Mouse (Mus musculus) forebrain, embryonic 15.5 days (tissue): Measurements from ENCODE around the gene Dars. TPM values are rescaled to one million over a fixed set of nuclear protein-coding genes. Genes with fewer than 3 reads are reported as not detected.

Source experiments
- ATAC-seq: fragments of 200-750 bp; cut with Nextera tagmentation; replicated peaks from 2 replicates; pipeline ENCODE4 v1.8.0; 2017; ENCODE audit warnings: mild to moderate bottlenecking, moderate TSS enrichment, moderate library complexity
- H3K27ac ChIP-seq: fragments of 300-500 bp; sonication (generic); replicated peaks from 2 replicates; pipeline ENCODE4 v1.5.1; 2015; ENCODE audit warnings: mild to moderate bottlenecking, inconsistent platforms
- H3K27me3 ChIP-seq: fragments of 300-500 bp; sonication (generic); 2 replicates; pipeline ENCODE4 v1.6.1; 2015; ENCODE audit warnings: inconsistent platforms
- H3K36me3 ChIP-seq: fragments of 300-500 bp; sonication (generic); 2 replicates; pipeline ENCODE4 v1.6.1; 2015; ENCODE audit warnings: mild to moderate bottlenecking, inconsistent platforms
- H3K4me1 ChIP-seq: fragments of 300-500 bp; sonication (generic); 2 replicates; pipeline ENCODE4 v1.6.1; 2015; ENCODE audit warnings: inconsistent platforms
- H3K4me2 ChIP-seq: fragments of 300-500 bp; sonication (generic); replicated peaks from 2 replicates; pipeline ENCODE4 v1.6.1; 2015; ENCODE audit warnings: mild to moderate bottlenecking, inconsistent platforms
- H3K4me3 ChIP-seq: fragments of 300-500 bp; sonication (generic); 2 replicates; pipeline ENCODE4 v1.5.1; 2015; ENCODE audit warnings: mild to moderate bottlenecking, inconsistent platforms
- H3K9ac ChIP-seq: fragments of 300-500 bp; sonication (generic); replicated peaks from 2 replicates; pipeline ENCODE4 v1.6.1; 2015; ENCODE audit warnings: mild to moderate bottlenecking, inconsistent platforms
- H3K9me3 ChIP-seq: fragments of 300-500 bp; sonication (generic); 2 replicates; pipeline ENCODE4 v1.6.1; 2016; ENCODE audit warnings: inconsistent platforms
- WGBS: fragments of 180-500 bp; shearing (Covaris S2); methylation state at CpG from one replicate; pipeline ENCODE4 v1.1.7; 2015; ENCODE audit warnings: mixed read lengths; 5-methylcytosine and 5-hydroxymethylcytosine counted together
- polyA plus RNA-seq: library from polyadenylated mRNA; unstranded; fragments of >200 nt; fragmentation: Nextera tagmentation; extraction: Ambion mirVana; gene quantifications from 2 replicates; pipeline ENCODE4 v1.2.1, GENCODE M21; 2015

The Dars gene
- polyA plus RNA-seq, result 137 and 141 TPM in 2 replicates

GRCm38 (mm10) chr1:128416584-128417532 is at the start of gene Dars:
Dars (minus strand) TSS chr1:128417368.
- WGBS, result under 1% methylated on average over 68 of the region's 68 CpGs
- H3K27me3 ChIP-seq, result no peaks in the 10 kb centered on the region
- 0 out of 2 replicates have a peak, but pooled peaks cover 8% of the 10 kb centered on the region for H3K36me3 ChIP-seq
- H3K4me1 ChIP-seq, result 0 out of 2 replicates have a peak, but pooled peaks cover 7% of the 10 kb centered on the region
- peak; percentile 94 for ATAC-seq
- peak within 1 kb of the TSS; percentile 88 for H3K9ac ChIP-seq
- peak within 1 kb of the TSS; percentile 86 for H3K27ac ChIP-seq
- peak within 1 kb of the TSS; percentile 76 for H3K4me3 ChIP-seq
- H3K4me2 ChIP-seq, result peak within 1 kb of the TSS; percentile 60
- H3K9me3 ChIP-seq, result no peaks in the 10 kb centered on the region

DNA sequence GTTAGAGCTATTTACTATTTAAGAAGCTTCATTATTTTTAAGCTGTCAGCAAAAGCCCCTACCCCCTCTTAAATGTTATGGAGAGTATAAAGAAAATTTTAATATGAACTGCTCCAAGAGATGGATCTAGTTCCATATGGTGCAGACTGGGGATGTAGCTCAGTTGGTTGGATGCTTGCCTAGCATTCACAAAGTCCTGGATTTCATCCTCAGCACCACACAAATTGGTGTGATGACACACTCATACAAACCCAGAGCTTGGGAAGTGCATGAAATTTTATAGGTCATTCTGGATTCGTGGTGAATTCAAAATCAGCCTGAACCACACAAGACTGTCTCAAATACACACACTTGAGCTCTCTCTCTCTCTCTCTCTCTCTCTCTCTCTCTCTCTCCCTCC is 49.7 kb upstream of the Dars start:
- peak overlapping the region; percentile 34; the same call in 1 of the 2 replicates for H3K27ac ChIP-seq
- no peak overlapping the region for H3K4me3 ChIP-seq
- no peaks in the 10 kb centered on the region for H3K9me3 ChIP-seq
- no peak overlapping the region for H3K9ac ChIP-seq
- no peaks in the 10 kb centered on the region for H3K36me3 ChIP-seq
- peaks cover 4% of the 10 kb centered on the region for H3K4me1 ChIP-seq
- WGBS, result 56% methylated on average over 1 of the region's 1 CpGs
- H3K4me2 ChIP-seq, result no peak overlapping the region
- H3K27me3 ChIP-seq, result no peaks in the 10 kb centered on the region
- ATAC-seq, result peak; percentile 49; the same call in 1 of the 2 replicates

GRCm38 (mm10) chr1:128463478-128463877 is 46.3 kb upstream of the Dars start:
- no peak overlapping the region for H3K4me3 ChIP-seq
- H3K4me2 ChIP-seq, result no peak overlapping the region
- WGBS, result 87% methylated on average over 5 of the region's 5 CpGs
- H3K27ac ChIP-seq, result no peak overlapping the region
- H3K36me3 ChIP-seq, result no peaks in the 10 kb centered on the region
- ATAC-seq, result no peak
- no peaks in the 10 kb centered on the region for H3K4me1 ChIP-seq
- H3K9me3 ChIP-seq, result no peaks in the 10 kb centered on the region
- H3K27me3 ChIP-seq, result no peaks in the 10 kb centered on the region
- H3K9ac ChIP-seq, result no peak overlapping the region

DNA sequence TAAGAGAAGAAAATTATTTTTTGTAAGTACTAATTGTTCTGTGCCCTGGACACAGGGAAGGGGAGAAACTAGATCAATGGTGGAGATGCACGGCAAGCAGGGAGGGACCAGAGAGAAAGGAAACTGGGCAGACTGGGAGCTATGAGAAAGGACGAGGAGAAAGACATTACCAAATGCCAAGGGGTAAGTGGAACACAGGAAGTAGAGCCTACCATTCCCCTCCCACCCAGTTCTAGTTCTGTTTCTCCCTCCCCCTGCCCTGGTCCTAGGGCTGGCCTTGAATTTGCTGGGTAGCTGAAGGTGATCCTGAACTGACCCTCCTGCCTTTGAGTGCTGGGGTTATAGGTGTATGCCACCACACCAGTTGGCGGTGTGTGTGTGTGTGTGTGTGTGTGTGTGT is 45.2 kb upstream of the Dars start:
- Histone ChIP-seq H3K27me3 (no peaks in the 10 kb centered on the region), H3K4me2 (no peak overlapping the region), H3K9me3 (no peaks in the 10 kb centered on the region), H3K4me3 (no peak overlapping the region), H3K36me3 (no peaks in the 10 kb centered on the region), H3K4me1 (peaks cover under 1% of the 10 kb centered on the region; the same call in 1 of the 2 replicates), H3K9ac (no peak overlapping the region), H3K27ac (no peak overlapping the region)
- WGBS, result 65% methylated on average over 3 of the region's 3 CpGs
- ATAC-seq, result no peak

GRCm38 (mm10) chr1:128460780-128461179 is 43.6 kb upstream of the Dars start:
- Histone ChIP-seq H3K4me1 (peaks cover 8% of the 10 kb centered on the region; the same call in 1 of the 2 replicates), H3K9ac (no peak overlapping the region), H3K4me3 (no peak overlapping the region), H3K9me3 (no peaks in the 10 kb centered on the region), H3K27me3 (no peaks in the 10 kb centered on the region), H3K27ac (no peak overlapping the region), H3K36me3 (no peaks in the 10 kb centered on the region), H3K4me2 (no peak overlapping the region)
- WGBS, result 88% methylated on average over 6 of the region's 6 CpGs
- ATAC-seq, result no peak

GRCm38 (mm10) chr1:128459439-128459838 is 42.3 kb upstream of the Dars start:
- peaks cover 8% of the 10 kb centered on the region; the same call in 1 of the 2 replicates for H3K4me1 ChIP-seq
- no peaks in the 10 kb centered on the region for H3K36me3 ChIP-seq
- no peak overlapping the region for H3K27ac ChIP-seq
- H3K27me3 ChIP-seq, result no peaks in the 10 kb centered on the region
- H3K4me2 ChIP-seq, result no peak overlapping the region
- no peak for ATAC-seq
- no peak overlapping the region for H3K9ac ChIP-seq
- no peaks in the 10 kb centered on the region for H3K9me3 ChIP-seq
- WGBS, result 52% methylated on average over 1 of the region's 1 CpGs
- H3K4me3 ChIP-seq, result no peak overlapping the region

GRCm38 (mm10) chr1:128459011-128459410 is 41.8 kb upstream of the Dars start:
- H3K36me3 ChIP-seq, result no peaks in the 10 kb centered on the region
- no peaks in the 10 kb centered on the region for H3K9me3 ChIP-seq
- 46% methylated on average over 3 of the region's 3 CpGs for WGBS
- no peak overlapping the region for H3K4me2 ChIP-seq
- no peak overlapping the region for H3K4me3 ChIP-seq
- H3K27me3 ChIP-seq, result no peaks in the 10 kb centered on the region
- no peak for ATAC-seq
- H3K9ac ChIP-seq, result no peak overlapping the region
- no peak overlapping the region for H3K27ac ChIP-seq
- peaks cover 8% of the 10 kb centered on the region; the same call in 1 of the 2 replicates for H3K4me1 ChIP-seq

DNA sequence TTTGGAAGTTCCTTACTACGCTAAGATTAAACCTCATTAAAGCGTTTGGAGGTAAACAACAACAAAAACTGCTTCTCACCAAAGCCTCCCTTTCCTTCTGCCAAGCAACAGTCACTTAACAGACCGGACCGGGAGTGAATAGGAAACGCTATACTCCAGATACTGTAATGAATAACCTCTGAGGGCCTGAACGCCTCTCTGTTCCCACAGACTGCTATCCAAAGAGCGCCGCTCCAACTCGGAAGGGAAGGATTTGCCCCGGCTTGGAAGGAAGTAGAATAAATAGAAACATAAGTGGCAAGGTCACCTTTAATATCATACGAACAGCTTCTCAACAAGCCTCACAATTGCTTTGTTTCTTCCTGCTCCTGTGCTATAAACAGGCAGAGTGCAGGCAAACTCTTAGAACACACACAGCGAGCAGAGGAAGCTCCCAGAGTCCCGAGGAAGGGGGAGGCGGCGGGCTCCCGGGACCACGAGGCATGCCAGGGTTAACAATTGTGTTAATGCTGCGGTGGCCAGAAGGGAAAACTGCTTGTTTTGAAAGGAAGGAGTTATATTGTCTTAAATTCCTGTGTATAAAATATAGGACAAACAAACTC is 39.8 kb upstream of the Dars start:
- Histone ChIP-seq H3K9me3 (no peaks in the 10 kb centered on the region), H3K36me3 (no peaks in the 10 kb centered on the region), H3K27me3 (no peaks in the 10 kb centered on the region), H3K4me3 (no peak overlapping the region), H3K27ac (no peak overlapping the region), H3K4me1 (peaks cover 8% of the 10 kb centered on the region; the same call in 1 of the 2 replicates), H3K9ac (0 out of 2 replicates have a peak overlapping the region, but pooled peaks have one; percentile 21), H3K4me2 (peak overlapping the region; percentile 25)
- WGBS, result 36% methylated on average over 18 of the region's 18 CpGs
- ATAC-seq, result peak; percentile 76

- no peaks in the 10 kb centered on the region for H3K27me3 ChIP-seq
- 92% methylated on average over 10 of the region's 10 CpGs for WGBS
- ATAC-seq, result no peak
These were observed 39.1 kb upstream of the Dars start for GRCm38 (mm10) chr1:128456271-128456670.

GRCm38 (mm10) chr1:128452210-128452609 is 35.0 kb upstream of the Dars start:
- Histone ChIP-seq H3K9ac (no peak overlapping the region), H3K36me3 (no peaks in the 10 kb centered on the region), H3K4me1 (peaks cover 5% of the 10 kb centered on the region; the same call in 1 of the 2 replicates), H3K4me2 (no peak overlapping the region), H3K4me3 (no peak overlapping the region), H3K27me3 (no peaks in the 10 kb centered on the region), H3K9me3 (no peaks in the 10 kb centered on the region), H3K27ac (no peak overlapping the region)
- ATAC-seq, result no peak
- WGBS, result 89% methylated on average over 3 of the region's 3 CpGs

More at GRCm38 (mm10) chr1:128456271-128456670, 39.1 kb upstream of the Dars start:
- H3K4me3 ChIP-seq, result no peak overlapping the region
- H3K4me1 ChIP-seq, result peaks cover 8% of the 10 kb centered on the region; the same call in 1 of the 2 replicates
- H3K9me3 ChIP-seq, result no peaks in the 10 kb centered on the region
- no peak overlapping the region for H3K9ac ChIP-seq
- H3K27ac ChIP-seq, result no peak overlapping the region
- no peaks in the 10 kb centered on the region for H3K36me3 ChIP-seq
- no peak overlapping the region for H3K4me2 ChIP-seq

GRCm38 (mm10) chr1:128451183-128451582 is 34.0 kb upstream of the Dars start:
- WGBS, result 75% methylated on average over 4 of the region's 4 CpGs
- no peak overlapping the region for H3K4me3 ChIP-seq

More at GRCm38 (mm10) chr1:128451183-128451582, 34.0 kb upstream of the Dars start:
- Histone ChIP-seq H3K27ac (no peak overlapping the region), H3K36me3 (no peaks in the 10 kb centered on the region), H3K27me3 (no peaks in the 10 kb centered on the region), H3K9me3 (no peaks in the 10 kb centered on the region), H3K9ac (no peak overlapping the region), H3K4me2 (no peak overlapping the region), H3K4me1 (no peaks in the 10 kb centered on the region)
- ATAC-seq, result no peak
